Comparison of ENCODE assay signal across 8 mouse cellular contexts in the genomic region with DNA sequence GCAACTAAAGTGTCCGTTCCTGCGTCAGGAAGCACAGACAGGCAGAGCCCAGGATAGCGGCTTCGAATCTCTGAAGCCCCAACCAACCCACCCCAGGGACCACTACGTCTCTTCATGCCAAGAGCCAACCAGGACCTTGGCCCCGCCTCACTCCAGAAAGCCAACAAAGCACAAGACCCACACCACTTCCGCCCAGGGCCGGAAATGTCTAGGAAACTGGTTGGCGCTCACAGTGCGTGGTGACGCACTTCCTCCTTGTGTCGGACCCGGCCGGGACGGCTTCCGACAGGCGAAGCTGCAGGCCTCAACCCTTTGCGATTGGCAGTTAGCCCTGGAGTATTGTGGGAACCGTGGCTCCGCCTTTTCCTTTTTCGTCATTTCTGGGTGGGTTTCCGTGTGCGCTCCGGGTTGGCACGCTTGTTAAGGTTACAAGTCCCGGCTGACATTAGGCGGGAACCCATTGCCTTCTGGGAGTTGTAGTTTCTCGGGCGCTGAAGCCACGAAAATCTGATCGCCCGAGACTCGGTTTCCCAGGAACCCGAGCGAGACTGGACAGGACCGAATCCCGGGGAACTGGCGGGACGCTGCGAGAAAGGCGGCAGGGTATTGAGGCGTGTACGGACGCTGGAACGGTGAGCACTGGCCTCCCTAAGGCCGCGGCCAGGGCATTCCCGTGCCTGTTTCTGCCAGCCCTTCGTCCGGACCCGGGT. TPM values are rescaled to one million over a fixed set of nuclear protein-coding genes. Genes with fewer than 3 reads are reported as not detected.
DNase-seq lines count a peak whose midpoint lies in the region; ATAC-seq lines count a peak whose summit lies in the region.

A gene (plus strand): TSS at position 368 of the 710 bp plus-strand sequence.

- H3K27ac ChIP-seq in forebrain, embryonic 14.5 days (ENCODE audit: low read depth, low read length), result peak within 1 kb of the TSS; percentile 97
- peak within 1 kb of the TSS; percentile 93 for H3K27ac ChIP-seq in neural tube, embryonic 15.5 days (replicated peaks)

- H3K27me3 ChIP-seq in forebrain, embryonic 14.5 days (replicated peaks; ENCODE audit: control insufficient read depth, insufficient read depth, low read length), result no peaks in the 10 kb centered on the region
- H3K27me3 ChIP-seq in neural tube, embryonic 15.5 days (replicated peaks), result no peaks in the 10 kb centered on the region

- under 1% methylated on average over 50 of the region's 51 CpGs for WGBS in forebrain, embryonic 14.5 days
- under 1% methylated on average over 51 of the region's 51 CpGs for WGBS in neural tube, embryonic 15.5 days

- H3K4me2 ChIP-seq in forebrain, embryonic 14.5 days (ENCODE audit: low read length), result peak within 1 kb of the TSS; percentile 96
- H3K4me2 ChIP-seq in neural tube, embryonic 15.5 days, result peak within 1 kb of the TSS; percentile 100

- peak; percentile 99 for DNase-seq in ES-CJ7 (ENCODE audit: low read depth, low spot score)
- DNase-seq in cerebellum, adult 11 months, result peak; percentile 98
- DNase-seq in forebrain, embryonic 14.5 days (ENCODE audit: low spot score), result peak; percentile 100
- DNase-seq in heart, postnatal 14 days, result peak; percentile 96 to 97
- DNase-seq in layer of hippocampus, adult 11-12 months (ENCODE audit: low spot score), result peak; percentile 99
- DNase-seq in lung, adult 18-20 months, result peak; percentile 99
- peak; percentile 98 for DNase-seq in testis, postnatal 14 days (ENCODE audit: low spot score)

- H3K36me3 ChIP-seq in forebrain, embryonic 14.5 days (ENCODE audit: control insufficient read depth, insufficient read depth, low read length), result peaks cover 41% of the 10 kb centered on the region
- H3K36me3 ChIP-seq in neural tube, embryonic 15.5 days, result peaks cover 38% of the 10 kb centered on the region

- peak; percentile 98 for ATAC-seq in forebrain, embryonic 14.5 days
- peak; percentile 95 for ATAC-seq in neural tube, embryonic 15.5 days (ENCODE audit: low FRiP score)

- H3K9ac ChIP-seq in forebrain, embryonic 14.5 days (ENCODE audit: low read length), result peak within 1 kb of the TSS; percentile 91
- H3K9ac ChIP-seq in neural tube, embryonic 15.5 days (replicated peaks), result peak within 1 kb of the TSS; percentile 86

- H3K4me3 ChIP-seq in forebrain, embryonic 14.5 days (ENCODE audit: low read depth, low read length), result peak within 1 kb of the TSS; percentile 80
- H3K4me3 ChIP-seq in neural tube, embryonic 15.5 days (replicated peaks), result peak within 1 kb of the TSS; percentile 83

- H3K4me1 ChIP-seq in forebrain, embryonic 14.5 days (ENCODE audit: control insufficient read depth, insufficient read depth, low read length), result peaks cover 15% of the 10 kb centered on the region
- H3K4me1 ChIP-seq in neural tube, embryonic 15.5 days, result peaks cover 43% of the 10 kb centered on the region

- intact Hi-C loops in heart, postnatal 14 days (cut with DNase I), result no loop called here

- no peaks in the 10 kb centered on the region for H3K9me3 ChIP-seq in forebrain, embryonic 14.5 days (replicated peaks; ENCODE audit: control insufficient read depth, low read length)
- no peaks in the 10 kb centered on the region for H3K9me3 ChIP-seq in neural tube, embryonic 15.5 days (replicated peaks)

RNA-seq across cellular contexts. Expression of the gene that starts here (rescaled TPM):
- 97.5 and 106 TPM in 2 replicates for polyA plus RNA-seq in forebrain, embryonic 14.5 days (2014; fragmentation: Nextera tagmentation; extraction: Ambion mirVana)
- total RNA-seq in heart, postnatal 14 days (2021), result 10 to 100 TPM; 19.0 to 20.7 TPM
- polyA plus RNA-seq in neural tube, embryonic 15.5 days (2015; fragmentation: Nextera tagmentation; extraction: Ambion mirVana), result 92.9 and 94.5 TPM in 2 replicates

Comparison
In these comparisons a context has a peak if more than half of its experiments do, and no peak if none do; other contexts are left out.
1. Peak in every context shown above with its lines: DNase-seq, ATAC-seq, H3K4me3 ChIP-seq and H3K27ac ChIP-seq.